In genomic region chr1:186568076-186568475, GRCm38 (mm10) we compare ENCODE assay signal across 16 mouse cellular contexts.
DNase-seq lines count a peak whose midpoint lies in the region; ATAC-seq and TF ChIP-seq lines count a peak whose summit lies in the region.
"Had no signal": no experiment of that assay in that cellular context is flagged by ENCODE, and none has a peak within 500 bp of the region (broad histone marks: within the 10 kb centered on the region; RNA-seq: fewer than 3 reads in every experiment).

No protein-coding gene starts in this region.

- no peak for TF ChIP-seq CTCF in kidney, postnatal 0 days (IDR thresholded peaks at IDR 0.05; ENCODE audit: low read depth)

- H3K9ac ChIP-seq in embryonic facial prominence, embryonic 14.5 days (ENCODE audit: low read depth, low read length) = no peak overlapping the region
- H3K9ac ChIP-seq in kidney, postnatal 0 days (ENCODE audit: low read depth, low read length) = no peak overlapping the region
- H3K9ac ChIP-seq: forebrain, embryonic 13.5 days; hindbrain, embryonic 14.5 days had no signal

- no peaks in the 10 kb centered on the region for H3K9me3 ChIP-seq in embryonic facial prominence, embryonic 14.5 days (ENCODE audit: control insufficient read depth, low read length)
- no peaks in the 10 kb centered on the region for H3K9me3 ChIP-seq in embryonic facial prominence, embryonic 10.5 days
- H3K9me3 ChIP-seq in kidney, postnatal 0 days (replicated peaks; ENCODE audit: low read length) = no peaks in the 10 kb centered on the region
- H3K9me3 ChIP-seq: forebrain, embryonic 13.5 days had no signal

- H3K4me1 ChIP-seq in embryonic facial prominence, embryonic 14.5 days (ENCODE audit: control insufficient read depth, insufficient read depth, low read length) = peaks cover 6% of the 10 kb centered on the region; the same call in 1 of the 2 replicates
- peaks cover 14% of the 10 kb centered on the region for H3K4me1 ChIP-seq in embryonic facial prominence, embryonic 10.5 days
- H3K4me1 ChIP-seq in kidney, postnatal 0 days (replicated peaks; ENCODE audit: insufficient read depth, low read length) = no peaks in the 10 kb centered on the region

- no peak; the same call in 1 of the 2 replicates for ATAC-seq in embryonic facial prominence, embryonic 14.5 days (ENCODE audit: low read depth)
- ATAC-seq in kidney, postnatal 0 days (replicated peaks; ENCODE audit: low FRiP score, low read depth) = no peak
- ATAC-seq in megakaryocyte progenitor cell, adult 5-6 weeks (replicated peaks; ENCODE audit: poor library complexity) = no peak
- ATAC-seq: forebrain, embryonic 13.5 days; intestine, postnatal 0 days had no signal

- H3K27ac ChIP-seq in embryonic facial prominence, embryonic 14.5 days (replicated peaks; ENCODE audit: low read depth, low read length) = no peak overlapping the region
- H3K27ac ChIP-seq in embryonic facial prominence, embryonic 10.5 days (replicated peaks) = no peak overlapping the region
- H3K27ac ChIP-seq in kidney, postnatal 0 days = no peak overlapping the region
- H3K27ac ChIP-seq: forebrain, embryonic 13.5 days; hindbrain, embryonic 14.5 days had no signal

- H3K4me2 ChIP-seq in embryonic facial prominence, embryonic 14.5 days (ENCODE audit: low read depth, low read length) = no peak overlapping the region
- H3K4me2 ChIP-seq in kidney, postnatal 0 days (ENCODE audit: low read length) = no peak overlapping the region
- H3K4me2 ChIP-seq: forebrain, embryonic 13.5 days; hindbrain, embryonic 14.5 days had no signal

- peak; percentile 44 for DNase-seq in embryonic facial prominence, embryonic 14.5 days (ENCODE audit: low spot score)
- DNase-seq in embryonic facial prominence, embryonic 10.5 days (ENCODE audit: low spot score) = no peak
- DNase-seq in kidney, postnatal 0 days (ENCODE audit: low spot score) = peak; percentile 25
- no peak for DNase-seq in kidney, adult 9 months
- peak; percentile 94 for DNase-seq in Muller cell, postnatal 12 days (ENCODE audit: inconsistent ontology term)
- peak; percentile 34 for DNase-seq in heart, postnatal 4 days
- no peak for DNase-seq in gastrocnemius, postnatal 14 days
- DNase-seq: cerebellum, adult 2 months; kidney, postnatal 25 days; layer of hippocampus, adult 9-11 months; right cerebral cortex, postnatal 25 days; thymus, postnatal 36 days had no signal

- H3K4me3 ChIP-seq in embryonic facial prominence, embryonic 14.5 days (ENCODE audit: low read depth, low read length) = no peak overlapping the region
- H3K4me3 ChIP-seq in embryonic facial prominence, embryonic 10.5 days = no peak overlapping the region
- no peak overlapping the region for H3K4me3 ChIP-seq in kidney, postnatal 0 days (replicated peaks; ENCODE audit: low read depth, low read length)
- H3K4me3 ChIP-seq: forebrain, embryonic 13.5 days had no signal

- no peaks in the 10 kb centered on the region for H3K27me3 ChIP-seq in embryonic facial prominence, embryonic 14.5 days (replicated peaks; ENCODE audit: control insufficient read depth, insufficient read depth, low read length)
- H3K27me3 ChIP-seq in embryonic facial prominence, embryonic 10.5 days (replicated peaks; ENCODE audit: low read depth, poor library complexity, severe bottlenecking) = peaks cover 16% of the 10 kb centered on the region; the same call in 1 of the 2 replicates
- H3K27me3 ChIP-seq in kidney, postnatal 0 days (ENCODE audit: insufficient read depth, low read length) = no peaks in the 10 kb centered on the region
- H3K27me3 ChIP-seq: forebrain, embryonic 13.5 days had no signal

- 58% methylated on average over 6 of the region's 6 CpGs for WGBS in embryonic facial prominence, embryonic 14.5 days
- WGBS in embryonic facial prominence, embryonic 10.5 days = 76% methylated on average over 6 of the region's 6 CpGs
- WGBS in kidney, postnatal 0 days = 61% methylated on average over 6 of the region's 6 CpGs

- intact Hi-C loops in gastrocnemius, postnatal 14 days (cut with DNase I; ENCODE audit: low total_unique reads) = no loop called here

- H3K36me3 ChIP-seq in embryonic facial prominence, embryonic 14.5 days (ENCODE audit: control insufficient read depth, insufficient read depth, low read length) = no peaks in the 10 kb centered on the region
- H3K36me3 ChIP-seq in embryonic facial prominence, embryonic 10.5 days (replicated peaks) = no peaks in the 10 kb centered on the region
- no peaks in the 10 kb centered on the region for H3K36me3 ChIP-seq in kidney, postnatal 0 days (ENCODE audit: insufficient read depth, low read length)

Comparison
In these comparisons a context has a peak if more than half of its experiments do, and no peak if none do; other contexts are left out.
1. DNase-seq: peak in embryonic facial prominence, embryonic 14.5 days (single experiment), kidney, postnatal 0 days (single experiment), Muller cell, postnatal 12 days (single experiment) and heart, postnatal 4 days (single experiment); none in embryonic facial prominence, embryonic 10.5 days (single experiment), kidney, adult 9 months (single experiment) and gastrocnemius, postnatal 14 days (single experiment).